Mouse (Mus musculus) T-helper 2 cell (primary cell): ENCODE data around the gene Surf1.

ENCODE experiments used
- in situ Hi-C: fragments of 300-600 bp; cut with MboI, MseI; formaldehyde crosslinking; loops from one replicate; pipeline ENCODE4 v1.15.1; 2025; ENCODE audit warnings: high pct_unique_total_duplicates

Surf1 gene

DNA sequence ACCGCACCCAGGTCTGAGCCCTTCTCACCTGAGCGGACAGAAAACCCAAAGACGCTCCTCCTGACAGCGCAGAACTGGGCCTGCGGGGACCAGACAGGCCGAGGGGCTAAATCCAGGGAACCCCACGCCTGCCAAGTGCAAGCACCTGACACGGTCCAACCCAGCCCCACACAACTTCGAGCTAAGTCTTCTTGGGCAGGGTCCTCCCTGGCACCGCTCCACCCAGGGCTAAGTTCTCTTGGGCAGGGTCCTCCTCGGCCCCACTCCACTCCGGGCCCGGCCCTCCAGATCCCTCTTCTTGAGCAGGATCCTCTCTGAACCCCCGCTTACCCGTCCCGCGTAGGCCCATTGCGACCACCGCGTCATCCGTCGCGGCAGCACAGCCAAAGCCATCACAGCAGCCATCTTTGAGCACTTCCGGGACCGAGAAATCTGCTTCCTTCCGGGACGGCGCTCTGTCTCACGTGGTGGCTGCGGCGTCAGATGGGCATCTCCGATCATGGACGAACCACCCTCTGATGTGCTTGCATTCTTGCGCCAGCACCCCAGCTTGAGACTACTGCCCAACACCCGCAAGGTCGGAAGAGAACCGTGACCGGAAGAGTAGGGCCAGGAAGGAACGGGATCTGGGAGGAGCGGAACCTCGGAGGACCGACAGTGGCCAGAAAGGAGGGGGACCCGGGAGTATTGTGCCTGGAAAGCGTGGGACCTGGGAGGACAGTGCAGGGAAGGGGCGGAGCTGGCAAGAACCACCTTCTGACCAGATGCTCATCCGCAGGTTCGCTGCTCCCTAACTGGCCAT lies at the start of gene Surf1, which contains the start of gene Surf2:
Gene Surf1 (minus strand): TSS at position 604 of the 802 bp plus-strand sequence.
Gene Surf2 (plus strand): TSS at position 441 of the 802 bp plus-strand sequence.
- in situ Hi-C loops, result no loop called here

DNA sequence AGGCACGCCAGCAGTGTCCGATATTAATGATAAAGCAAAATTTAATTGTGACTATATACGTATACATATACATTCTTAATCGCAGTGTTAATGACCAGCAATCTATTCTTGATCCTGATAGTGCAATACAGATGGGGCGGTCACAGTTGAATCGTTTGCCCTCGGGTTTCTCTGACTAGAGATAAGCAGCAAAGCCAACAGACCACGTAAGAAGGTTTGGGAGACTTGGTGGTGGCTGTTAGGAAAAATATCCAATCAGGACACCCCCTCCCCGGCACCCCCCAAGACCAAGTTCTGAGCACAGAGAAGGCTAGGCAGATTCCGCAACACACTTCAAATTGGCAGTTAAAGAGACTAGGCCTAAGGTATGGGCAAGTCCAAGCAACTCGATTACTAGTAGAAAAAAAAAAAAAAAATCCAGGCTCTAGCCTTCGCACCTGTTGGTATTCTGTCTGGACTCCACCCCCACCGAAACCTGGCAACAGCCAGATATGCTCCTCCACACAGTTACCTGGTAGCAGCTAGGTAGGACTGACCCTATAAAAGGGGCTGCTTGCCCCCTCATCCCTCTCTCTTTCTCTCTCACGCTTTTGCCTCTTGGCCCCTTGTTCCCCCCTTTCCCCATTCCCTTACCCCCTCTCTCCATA lies 48.5 kb upstream of the Surf1 start:
- in situ Hi-C loops, result loop anchor here (5.0 kb wide), 1 partner anchor 42 kb away; the partner anchor contains the start of gene Cacfd1

DNA sequence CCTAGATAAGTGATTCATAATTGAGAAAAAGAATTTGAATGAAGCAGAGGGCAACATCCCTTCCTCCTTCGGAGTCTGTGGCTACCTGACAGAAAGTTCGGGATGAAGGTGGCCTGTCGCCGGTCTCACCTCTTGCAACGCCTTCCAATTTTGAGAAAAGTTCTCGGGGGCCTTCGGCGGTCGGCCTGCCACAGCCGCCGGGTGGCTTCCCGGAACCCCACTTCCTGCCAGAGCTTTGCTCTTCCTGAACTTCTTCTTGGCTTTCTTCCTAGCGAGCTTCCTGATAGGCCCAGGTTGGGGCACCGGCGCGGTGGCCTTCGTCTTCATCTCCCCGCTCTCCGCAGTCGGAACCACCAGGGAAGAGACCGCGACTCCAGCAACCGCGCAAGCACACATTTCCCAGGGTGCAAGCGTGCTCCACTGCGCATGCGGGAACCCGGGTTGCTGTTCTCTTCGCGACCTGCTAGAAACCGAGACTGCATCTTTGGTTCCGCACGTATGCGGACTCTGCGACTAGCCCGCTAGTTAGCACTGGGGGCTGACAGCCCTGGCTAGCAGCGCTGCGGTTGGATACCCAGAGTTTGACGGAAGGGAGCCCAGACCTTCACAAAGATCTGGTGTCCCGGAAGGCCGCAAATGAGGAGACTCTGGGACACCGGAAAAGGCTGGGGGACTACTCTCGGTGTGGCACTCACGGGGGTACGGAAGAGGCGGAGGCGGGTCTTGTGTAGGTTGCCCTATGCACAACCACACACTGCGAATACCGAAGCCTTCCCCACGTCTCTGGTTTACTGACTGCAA lies 47.8 kb upstream of the Surf1 start, which contains the start of gene Rexo4:
Gene Rexo4 (minus strand): TSS at position 464 of the 801 bp plus-strand sequence.
- in situ Hi-C loops, result loop anchor here (5.0 kb wide), 1 partner anchor 43 kb away; the partner anchor contains the start of gene Cacfd1

DNA sequence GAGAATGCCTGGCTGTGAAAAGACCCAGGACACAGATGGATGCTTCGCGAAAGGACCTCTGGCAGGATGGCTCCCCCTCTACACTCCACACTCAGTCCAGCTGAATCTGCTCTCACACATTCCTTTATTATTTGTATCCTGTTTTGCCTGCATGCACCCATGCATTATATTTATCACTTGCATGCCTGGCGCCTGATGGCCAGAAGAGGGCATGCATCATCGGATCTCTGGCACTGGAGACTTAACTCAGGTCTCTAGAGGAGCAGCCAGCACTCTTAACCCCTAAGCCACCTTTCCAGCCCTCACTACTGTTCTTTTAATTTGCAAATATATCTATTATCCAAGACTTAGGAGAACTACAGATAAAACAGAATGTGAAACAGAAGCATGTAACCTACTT lies 44.4 kb upstream of the Surf1 start:
- in situ Hi-C loops, result loop anchor here (5.0 kb wide), 1 partner anchor 47 kb away; the partner anchor contains the start of gene Cacfd1

DNA sequence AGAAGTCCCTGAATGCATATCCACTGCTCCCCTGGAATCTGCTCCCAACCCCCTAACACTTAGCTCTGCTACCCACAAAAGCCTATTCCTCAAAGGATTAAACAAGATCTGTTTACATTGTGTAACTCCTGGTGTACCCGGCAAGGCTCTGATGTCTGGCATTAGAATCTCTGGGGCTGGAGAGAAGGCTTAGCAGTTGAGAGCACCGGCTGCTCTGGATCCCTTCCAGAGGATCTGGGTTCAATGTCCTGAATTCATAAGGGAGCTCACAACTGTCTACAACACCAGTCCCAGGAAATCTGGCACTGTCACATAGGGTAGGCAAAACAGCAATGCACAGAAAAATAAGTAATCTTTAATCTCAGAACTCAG lies 41.1 kb upstream of the Surf1 start:
- in situ Hi-C loops, result no loop called here

DNA sequence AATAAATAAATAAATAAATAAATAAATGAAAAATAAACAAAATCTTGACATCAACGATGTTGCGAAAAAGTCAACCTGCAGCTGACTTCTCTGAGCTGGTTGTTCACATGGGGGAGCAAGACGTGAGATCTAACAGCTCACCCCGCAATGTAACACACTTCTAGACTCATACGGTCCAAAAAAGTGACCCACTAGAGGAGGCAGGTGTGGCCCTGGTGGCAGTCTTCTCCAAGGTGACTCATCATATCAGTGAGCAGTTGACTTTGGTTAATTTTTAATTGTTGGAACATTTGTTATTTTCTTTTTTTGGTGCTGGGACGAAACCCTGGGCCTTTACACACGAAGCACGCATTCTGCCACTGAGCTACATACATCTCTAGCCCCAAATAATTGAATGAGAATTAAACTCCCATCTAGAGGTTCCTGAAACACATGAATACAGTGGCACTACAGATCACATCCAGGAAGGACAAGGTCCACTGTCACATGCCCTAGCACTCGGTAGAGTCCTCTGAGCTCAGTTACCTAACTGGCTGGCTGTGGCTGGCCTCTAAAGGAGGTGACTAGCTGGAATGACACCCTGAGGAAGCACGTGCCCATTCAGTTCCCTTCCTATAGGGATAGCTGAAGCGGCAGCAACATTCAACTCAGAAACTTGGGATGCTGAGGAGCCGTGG lies 40.6 kb upstream of the Surf1 start:
- in situ Hi-C loops, result no loop called here

DNA sequence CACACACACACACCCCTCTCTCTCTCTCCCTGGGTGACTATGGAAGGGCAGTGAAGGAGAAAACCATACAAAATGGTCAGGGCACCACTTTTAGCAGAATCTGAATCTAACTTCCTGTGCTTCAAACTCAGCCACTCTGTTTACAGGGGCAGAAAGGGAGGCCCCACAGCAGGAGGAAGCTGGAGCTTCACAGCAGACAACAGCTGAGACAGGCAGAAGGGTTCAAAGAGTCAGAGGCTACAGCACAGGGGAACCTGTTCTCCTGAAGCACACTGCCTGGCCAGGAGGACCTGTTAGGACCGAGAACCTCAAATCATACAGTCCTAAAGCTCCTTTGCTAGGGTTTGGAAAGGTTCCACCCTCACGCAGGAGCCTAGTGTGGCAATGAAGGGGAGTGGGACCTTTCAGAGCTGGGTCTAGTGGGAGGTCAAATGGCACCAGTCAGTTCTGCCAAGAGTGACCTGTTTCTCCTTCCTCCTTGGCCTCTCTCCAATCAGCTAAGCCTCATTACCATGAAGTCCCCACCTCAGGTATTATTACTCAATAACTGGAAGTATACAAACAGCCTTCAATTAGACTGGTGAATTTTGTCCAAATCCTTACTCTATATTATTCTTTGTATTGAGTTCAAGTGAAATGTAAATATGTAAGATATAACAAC lies 38.5 kb upstream of the Surf1 start:
- in situ Hi-C loops, result no loop called here

DNA sequence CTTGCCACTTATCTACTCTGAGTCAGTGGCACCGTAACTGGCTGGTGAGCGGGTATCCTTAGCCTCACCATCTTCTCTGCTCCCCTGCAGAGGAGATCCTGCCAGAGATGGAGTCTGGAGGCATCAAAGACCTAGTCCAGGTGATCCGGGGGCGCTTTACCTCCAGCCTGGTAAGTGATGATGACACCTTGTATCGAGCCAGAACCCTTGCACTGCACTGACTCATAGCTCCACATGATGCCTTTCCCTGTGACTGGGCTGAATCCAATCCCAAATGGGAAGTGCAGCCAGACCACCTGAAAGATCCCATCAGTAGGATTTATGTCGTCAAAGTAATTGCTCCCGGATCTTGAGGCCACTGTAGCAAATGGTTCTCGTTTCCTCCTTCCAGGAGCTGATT lies 36.5 kb upstream of the Surf1 start:
- in situ Hi-C loops, result no loop called here

DNA sequence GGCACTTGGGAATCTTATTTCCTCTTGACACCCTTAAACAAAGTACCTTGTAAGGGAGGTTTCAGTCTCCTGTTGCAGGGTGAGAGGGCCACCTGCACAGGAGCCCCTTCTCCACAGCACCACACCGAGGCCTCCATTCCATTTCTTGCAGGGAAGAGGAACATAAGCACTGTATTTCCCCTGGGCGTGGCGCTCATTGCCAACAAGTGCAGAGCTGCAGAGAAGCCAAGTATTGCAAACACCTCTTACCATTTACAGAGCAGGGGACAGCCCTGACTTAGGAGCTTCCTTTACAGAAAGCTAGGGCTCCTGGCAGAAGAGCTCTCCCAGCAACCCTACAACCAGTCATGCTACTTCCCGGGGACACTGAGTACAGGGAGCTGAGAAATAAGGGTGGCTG lies 35.9 kb upstream of the Surf1 start:
- in situ Hi-C loops, result no loop called here

DNA sequence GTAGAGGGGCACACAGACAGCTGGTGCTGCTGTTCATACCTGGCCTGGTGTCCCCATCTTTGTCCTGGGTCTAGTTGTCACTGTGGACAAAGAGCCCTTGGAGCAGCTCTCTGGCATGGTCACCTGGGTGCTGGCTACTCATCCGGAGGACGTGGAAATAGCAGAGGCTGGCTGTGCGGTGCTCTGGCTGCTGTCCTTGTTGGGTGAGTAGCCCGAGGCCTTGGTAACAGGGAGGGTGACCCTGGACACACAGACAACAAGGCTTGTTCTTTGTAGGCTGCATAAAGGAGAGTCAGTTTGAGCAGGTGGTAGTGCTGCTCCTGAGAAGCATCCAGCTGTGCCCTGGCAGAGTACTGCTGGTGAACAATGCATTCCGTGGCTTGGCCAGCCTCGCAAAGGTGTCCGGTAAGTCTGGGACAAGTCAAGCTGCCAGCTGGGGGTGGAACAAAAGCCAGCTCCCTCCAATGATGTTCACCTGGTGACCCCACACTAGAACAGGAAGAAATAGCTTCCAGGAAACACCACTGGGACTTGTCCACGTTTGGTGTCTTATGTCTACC lies 35.1 kb upstream of the Surf1 start:
- in situ Hi-C loops, result no loop called here

DNA sequence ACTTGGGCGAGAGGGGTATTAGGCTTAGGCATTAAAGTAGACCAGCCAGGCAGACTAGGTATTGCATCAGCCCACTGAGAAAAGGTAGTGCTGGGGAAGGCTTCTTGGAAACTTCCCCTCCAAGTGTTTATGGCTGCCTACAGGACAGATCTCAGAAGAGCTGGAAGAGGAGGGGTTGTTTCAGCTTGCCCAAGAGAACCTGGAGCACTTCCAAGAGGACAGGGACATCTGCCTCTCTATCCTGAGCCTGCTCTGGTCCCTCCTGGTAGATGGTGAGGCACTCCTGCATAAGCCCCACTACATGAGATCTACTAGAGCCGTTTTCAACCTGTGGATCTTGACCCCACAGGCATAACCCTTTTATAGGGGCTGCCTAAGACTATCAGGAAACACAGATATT lies 34.1 kb upstream of the Surf1 start:
- in situ Hi-C loops, result no loop called here

DNA sequence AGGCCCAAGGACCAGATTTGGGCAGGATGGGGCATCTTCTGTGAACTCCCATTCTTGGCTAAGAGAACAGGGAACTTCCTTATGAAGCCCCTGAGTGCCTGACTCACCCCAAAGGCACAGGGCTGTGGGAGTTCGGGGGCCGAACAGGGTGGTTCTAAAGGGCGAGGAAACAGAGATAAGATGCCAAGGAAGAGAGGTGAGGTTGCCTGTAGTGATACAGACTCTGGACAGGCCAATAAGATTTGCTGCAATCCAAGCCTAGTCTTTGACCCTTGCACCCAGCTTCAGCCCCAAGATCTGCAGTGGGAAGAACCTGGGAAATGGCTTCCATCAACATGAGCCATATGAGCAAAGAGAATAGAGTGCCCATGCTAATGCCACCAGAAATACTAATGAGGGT lies 26.9 kb upstream of the Surf1 start:
- in situ Hi-C loops, result no loop called here

DNA sequence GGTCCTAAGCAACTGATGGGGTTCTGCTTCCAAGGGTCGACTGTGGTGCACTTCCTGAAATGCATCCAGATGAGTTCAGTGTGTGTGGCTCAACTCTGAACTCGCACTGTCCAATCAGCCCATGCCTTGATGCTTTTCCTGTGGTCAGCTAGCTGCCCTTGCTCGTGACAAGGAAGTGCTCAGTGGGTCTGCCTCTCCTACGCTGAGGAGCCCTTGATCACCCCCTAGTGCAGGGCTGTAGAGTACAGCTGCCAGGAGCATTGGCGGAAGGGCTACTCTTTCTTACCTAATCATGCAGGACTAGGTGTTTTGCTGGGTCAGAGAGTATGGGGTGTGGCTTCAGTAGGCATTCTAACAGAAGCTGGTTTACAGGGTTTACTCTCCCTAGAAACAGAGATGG lies 25.2 kb upstream of the Surf1 start:
- in situ Hi-C loops, result no loop called here

DNA sequence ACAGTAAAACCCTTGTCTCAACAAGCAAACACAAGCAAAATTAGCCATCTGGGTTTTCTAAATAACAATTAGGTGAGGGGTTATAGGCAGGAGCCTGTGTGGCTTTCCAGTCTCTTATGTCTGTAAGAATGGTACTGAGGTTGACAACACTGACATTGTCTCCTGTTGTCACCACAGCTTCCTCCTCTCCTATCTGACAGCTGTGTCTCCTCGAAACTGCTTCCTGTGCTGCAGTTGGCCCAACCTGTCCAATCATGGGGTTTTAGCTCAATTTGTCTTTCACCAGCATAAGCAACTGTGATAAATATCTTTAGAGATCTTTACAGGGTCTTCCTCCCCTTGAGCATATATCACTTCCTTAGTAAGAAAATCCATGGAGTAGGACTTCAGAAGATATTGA lies 20.1 kb upstream of the Surf1 start:
- in situ Hi-C loops, result no loop called here

DNA sequence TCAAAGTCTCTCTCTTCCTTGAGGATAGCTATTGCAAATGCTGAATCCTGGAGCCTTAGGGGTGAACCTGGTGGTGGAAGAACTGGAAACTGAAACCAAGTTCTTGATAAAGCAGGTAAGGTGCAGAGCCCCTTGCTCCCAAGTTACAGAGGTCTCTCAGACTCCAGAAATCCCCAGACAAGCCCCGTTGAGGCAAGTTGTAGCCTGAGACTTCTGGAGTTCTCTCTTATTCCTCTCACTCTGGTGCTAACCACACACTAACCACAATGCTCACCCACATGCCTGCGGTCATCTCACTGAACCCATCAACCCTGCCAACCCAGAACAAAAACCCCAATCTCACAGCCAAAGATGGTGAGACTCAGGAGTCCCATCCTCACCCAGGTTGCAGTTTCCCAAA lies 19.0 kb upstream of the Surf1 start:
- in situ Hi-C loops, result no loop called here

DNA sequence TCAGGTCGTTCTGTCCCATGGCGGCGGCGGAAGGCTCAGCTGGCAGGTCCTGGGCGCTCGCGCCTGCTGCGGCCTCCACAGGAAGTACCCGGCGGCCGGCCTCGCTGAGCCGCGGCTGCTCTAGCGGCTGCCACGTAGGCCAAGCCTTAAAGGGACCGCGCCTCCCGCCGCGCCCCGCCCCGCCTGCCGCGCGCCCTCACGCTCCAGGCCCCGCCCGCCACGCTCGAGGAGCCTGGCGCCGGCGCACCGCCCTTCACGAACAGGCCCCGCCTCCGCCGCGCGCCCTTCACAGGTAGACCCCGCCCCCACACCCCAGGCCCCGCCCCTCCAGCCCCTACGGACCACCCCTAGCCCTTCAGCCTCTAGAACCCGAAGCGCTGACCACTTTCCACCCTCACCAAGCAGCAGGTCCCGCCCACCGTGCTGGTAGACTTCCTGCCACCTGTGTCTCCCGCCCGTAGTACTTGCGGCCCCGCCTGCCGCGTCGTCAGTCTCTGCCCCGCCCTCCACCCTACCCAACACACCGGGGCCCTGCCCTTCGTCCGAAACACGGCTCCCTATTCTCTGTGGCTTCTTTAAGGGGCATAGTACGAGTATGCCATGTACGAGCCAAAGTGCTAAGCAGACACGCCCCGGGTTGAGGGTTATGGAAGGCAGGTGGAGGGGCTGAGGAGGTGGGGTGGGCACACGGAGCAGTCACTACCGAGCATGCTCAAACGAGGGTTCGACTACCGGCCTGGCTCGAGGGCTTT lies 17.1 kb upstream of the Surf1 start, which contains the start of the genes Surf4 and Stkld1:
Gene Surf4 (minus strand): TSS at position 625 of the 752 bp plus-strand sequence.
Gene Stkld1 (plus strand): TSS at position 744 of the 752 bp plus-strand sequence.
- in situ Hi-C loops, result no loop called here

DNA sequence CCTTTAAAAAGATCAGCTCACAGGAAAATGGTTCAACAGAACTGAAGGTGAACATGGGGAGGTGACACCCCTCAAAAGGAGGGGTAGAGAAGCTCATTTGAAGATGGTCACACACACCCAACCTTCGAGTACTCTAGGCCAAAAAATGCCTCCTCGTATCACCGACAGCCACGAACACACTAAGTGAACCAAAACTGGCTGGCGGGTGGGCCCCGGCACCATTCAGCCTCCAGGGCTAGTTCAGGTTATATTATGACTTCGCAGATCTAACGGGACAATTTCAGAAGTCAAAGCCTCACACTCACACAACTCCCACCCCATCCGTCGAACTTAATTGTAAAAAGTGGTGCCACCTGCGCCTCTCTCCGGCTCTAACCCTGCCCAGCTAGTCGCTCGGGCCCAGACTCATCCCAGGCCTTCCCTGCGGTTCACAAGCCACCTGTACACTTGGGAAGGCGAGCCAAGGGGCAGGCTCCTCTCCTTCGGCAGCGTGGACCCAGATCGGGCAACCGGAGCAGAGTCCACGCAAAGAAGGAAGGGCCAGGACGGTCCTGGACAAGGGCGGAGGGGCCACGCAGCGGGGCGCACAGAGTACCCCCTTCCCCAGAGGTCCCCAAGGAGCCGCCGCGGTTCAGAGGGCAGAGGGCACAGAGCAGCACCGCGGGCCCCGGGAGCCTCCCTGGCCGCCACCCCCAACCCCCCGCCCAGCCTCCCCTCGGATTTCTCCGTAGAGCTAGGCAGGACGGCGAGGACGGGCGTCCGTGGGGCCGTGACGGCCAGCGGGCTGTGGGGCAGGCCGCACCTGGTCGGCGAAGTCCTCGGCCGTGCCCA lies 16.4 kb upstream of the Surf1 start:
- in situ Hi-C loops, result no loop called here

DNA sequence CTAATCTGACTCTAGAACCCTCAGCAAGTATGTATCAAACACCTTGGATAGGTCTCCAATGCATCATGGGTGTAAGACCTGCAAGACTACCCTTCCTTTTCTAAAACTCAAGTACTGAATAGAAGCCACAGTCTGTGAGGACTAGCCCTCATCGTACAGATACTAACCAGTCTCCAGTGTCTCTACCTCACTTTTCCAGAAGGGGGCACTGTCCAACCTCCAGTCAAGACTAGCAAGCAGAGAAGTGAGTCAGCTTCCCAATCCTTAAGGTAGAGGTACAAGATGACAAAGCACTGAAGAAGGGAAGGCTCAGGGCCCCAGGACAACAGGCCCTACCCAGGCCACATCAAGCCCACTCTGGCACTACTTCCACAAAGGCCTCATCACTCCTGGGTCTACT lies 14.1 kb upstream of the Surf1 start:
- in situ Hi-C loops, result no loop called here
